In the genomic region with DNA sequence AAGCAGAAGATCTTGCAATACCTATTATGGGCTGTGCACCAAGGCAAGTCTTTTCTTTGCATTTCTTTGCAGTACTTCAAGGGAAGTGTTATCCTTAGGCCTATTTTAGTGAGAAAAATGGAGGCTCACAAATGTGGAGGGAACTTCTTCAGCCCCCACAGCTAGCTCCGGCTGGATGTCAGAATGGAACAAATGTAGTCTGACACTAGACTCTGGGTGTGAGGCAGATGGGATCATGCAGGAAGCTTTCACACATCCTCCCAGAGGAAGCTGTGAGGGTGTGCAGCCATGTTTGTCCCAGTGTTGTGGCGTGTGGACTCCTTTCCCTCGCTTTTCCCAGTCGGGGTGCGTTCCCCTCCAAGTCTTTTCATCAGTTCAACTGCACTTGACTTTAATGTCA, we compare ENCODE assay signal across 22 mouse cellular contexts.
DNase-seq lines count a peak whose midpoint lies in the region; ATAC-seq and TF ChIP-seq lines count a peak whose summit lies in the region.
"Had no signal": no experiment of that assay in that cellular context is flagged by ENCODE, and none has a peak within 500 bp of the region (broad histone marks: within the 10 kb centered on the region; RNA-seq: fewer than 3 reads in every experiment).

No protein-coding gene starts in this region.

- H3K4me1 ChIP-seq in forebrain, postnatal 0 days (ENCODE audit: insufficient read depth): no peaks in the 10 kb centered on the region
- peaks cover 6% of the 10 kb centered on the region for H3K4me1 ChIP-seq in forebrain, embryonic 10.5 days
- no peaks in the 10 kb centered on the region for H3K4me1 ChIP-seq in kidney, embryonic 15.5 days
- no peaks in the 10 kb centered on the region for H3K4me1 ChIP-seq in stomach, postnatal 0 days (replicated peaks; ENCODE audit: control insufficient read depth, insufficient read depth)
- H3K4me1 ChIP-seq: heart, embryonic 13.5 days; lung, embryonic 15.5 days had no signal

- ATAC-seq in forebrain, postnatal 0 days: peak; percentile 59
- no peak for ATAC-seq in kidney, embryonic 15.5 days (replicated peaks; ENCODE audit: low FRiP score)
- no peak for ATAC-seq in stomach, postnatal 0 days (ENCODE audit: low FRiP score, low TSS enrichment)
- ATAC-seq: CD4-positive, CD25-positive, alpha-beta regulatory T cell, adult 4 months; hindbrain, embryonic 16.5 days; intestine, embryonic 16.5 days; Patski had no signal

- no peaks in the 10 kb centered on the region for H3K36me3 ChIP-seq in forebrain, postnatal 0 days (ENCODE audit: insufficient read depth)
- H3K36me3 ChIP-seq in forebrain, embryonic 10.5 days (replicated peaks): no peaks in the 10 kb centered on the region
- H3K36me3 ChIP-seq in kidney, embryonic 15.5 days: no peaks in the 10 kb centered on the region
- no peaks in the 10 kb centered on the region for H3K36me3 ChIP-seq in stomach, postnatal 0 days (ENCODE audit: control insufficient read depth, insufficient read depth, low read length)
- H3K36me3 ChIP-seq: heart, embryonic 13.5 days; lung, embryonic 15.5 days had no signal

- TF ChIP-seq EP300 in stomach, postnatal 0 days (optimal IDR thresholded peaks at IDR 0.05): no peak

- 80% methylated on average over 5 of the region's 5 CpGs for WGBS in forebrain, postnatal 0 days
- whole genome bisulfite sequencing in forebrain, embryonic 10.5 days: 87% methylated on average over 5 of the region's 5 CpGs
- WGBS in kidney, embryonic 15.5 days: 76% methylated on average over 5 of the region's 5 CpGs
- WGBS in stomach, postnatal 0 days: 83% methylated on average over 5 of the region's 5 CpGs

- H3K9ac ChIP-seq in forebrain, postnatal 0 days: no peak overlapping the region
- H3K9ac ChIP-seq in kidney, embryonic 15.5 days: no peak overlapping the region
- H3K9ac ChIP-seq in stomach, postnatal 0 days (ENCODE audit: low read length): no peak overlapping the region
- H3K9ac ChIP-seq: heart, embryonic 13.5 days; liver, embryonic 14.5 days; lung, embryonic 15.5 days had no signal

- no peaks in the 10 kb centered on the region for H3K9me3 ChIP-seq in forebrain, postnatal 0 days (ENCODE audit: low read length)
- H3K9me3 ChIP-seq in forebrain, embryonic 10.5 days: no peaks in the 10 kb centered on the region
- no peaks in the 10 kb centered on the region for H3K9me3 ChIP-seq in kidney, embryonic 15.5 days (replicated peaks)
- no peaks in the 10 kb centered on the region for H3K9me3 ChIP-seq in stomach, postnatal 0 days (ENCODE audit: control insufficient read depth, low read length)
- H3K9me3 ChIP-seq: lung, embryonic 15.5 days had no signal

- no peak overlapping the region for H3K4me2 ChIP-seq in forebrain, postnatal 0 days (ENCODE audit: low read depth)
- H3K4me2 ChIP-seq in kidney, embryonic 15.5 days: no peak overlapping the region
- H3K4me2 ChIP-seq in stomach, postnatal 0 days (replicated peaks; ENCODE audit: low read depth): no peak overlapping the region
- H3K4me2 ChIP-seq: heart, embryonic 13.5 days; lung, embryonic 15.5 days; midbrain, embryonic 11.5 days had no signal

- DNase-seq in forebrain, postnatal 0 days: peak; percentile 19
- DNase-seq in forebrain, embryonic 10.5 days (ENCODE audit: extremely low spot score, low spot score): no peak
- peak; percentile 89 for DNase-seq in brain, adult 2 months (ENCODE audit: low read depth, low spot score)
- peak; percentile 70 to 83 for DNase-seq in frontal cortex, postnatal 36 days (ENCODE audit: low spot score in 2 of 2)
- peak; percentile 44 to 59 for DNase-seq in right cerebral cortex, postnatal 10 days (ENCODE audit: low spot score in 2 of 2)
- no peak for DNase-seq in stomach, postnatal 0 days (ENCODE audit: low spot score)
- DNase-seq: adrenal gland, adult 8-10 months; cerebellum, postnatal 10 days; embryo, embryonic 11 days; heart, postnatal 4 days; layer of hippocampus, postnatal 36 days; lung, postnatal 4 days; retina, postnatal 1 day had no signal

- no peaks in the 10 kb centered on the region for H3K27me3 ChIP-seq in forebrain, postnatal 0 days (ENCODE audit: insufficient read depth, low read length)
- no peaks in the 10 kb centered on the region for H3K27me3 ChIP-seq in forebrain, embryonic 10.5 days (ENCODE audit: poor library complexity, severe bottlenecking)
- no peaks in the 10 kb centered on the region for H3K27me3 ChIP-seq in kidney, embryonic 15.5 days
- no peaks in the 10 kb centered on the region for H3K27me3 ChIP-seq in stomach, postnatal 0 days (ENCODE audit: control insufficient read depth, insufficient read depth, low read length)
- H3K27me3 ChIP-seq: heart, embryonic 13.5 days; lung, embryonic 15.5 days; Patski had no signal

- no peak overlapping the region for H3K4me3 ChIP-seq in forebrain, postnatal 0 days (ENCODE audit: low read depth, low read length)
- no peak overlapping the region for H3K4me3 ChIP-seq in forebrain, embryonic 10.5 days
- H3K4me3 ChIP-seq in kidney, embryonic 15.5 days (replicated peaks): no peak overlapping the region
- no peak overlapping the region for H3K4me3 ChIP-seq in stomach, postnatal 0 days (ENCODE audit: low read depth, low read length)
- H3K4me3 ChIP-seq: heart, embryonic 13.5 days; lung, embryonic 15.5 days had no signal

- TF ChIP-seq CTCF in forebrain, postnatal 0 days (IDR thresholded peaks at IDR 0.05; ENCODE audit: low read depth): no peak
- no peak for TF ChIP-seq CTCF in stomach, postnatal 0 days (IDR thresholded peaks at IDR 0.05; ENCODE audit: low read depth)

- no peak overlapping the region for H3K27ac ChIP-seq in forebrain, postnatal 0 days (ENCODE audit: low read depth, low read length)
- no peak overlapping the region for H3K27ac ChIP-seq in forebrain, embryonic 10.5 days
- no peak overlapping the region for H3K27ac ChIP-seq in kidney, embryonic 15.5 days
- no peak overlapping the region for H3K27ac ChIP-seq in stomach, postnatal 0 days (replicated peaks)
- H3K27ac ChIP-seq: heart, embryonic 13.5 days; liver, embryonic 14.5 days; lung, embryonic 15.5 days had no signal

Comparison
In these comparisons a context has a peak if more than half of its experiments do, and no peak if none do; other contexts are left out.
1. DNase-seq: peak in forebrain, postnatal 0 days (single experiment), brain, adult 2 months (single experiment), frontal cortex, postnatal 36 days (2 of 2) and right cerebral cortex, postnatal 10 days (2 of 2); none in forebrain, embryonic 10.5 days (single experiment) and stomach, postnatal 0 days (single experiment).